Mouse (Mus musculus): ENCODE results near the gene 4922502D21Rik. TPM values are rescaled to one million over a fixed set of nuclear protein-coding genes. Genes with fewer than 3 reads are reported as not detected.

4922502D21Rik gene
- polyA plus RNA-seq (2012; rRNA removed) = not detected in 2 replicates

DNA sequence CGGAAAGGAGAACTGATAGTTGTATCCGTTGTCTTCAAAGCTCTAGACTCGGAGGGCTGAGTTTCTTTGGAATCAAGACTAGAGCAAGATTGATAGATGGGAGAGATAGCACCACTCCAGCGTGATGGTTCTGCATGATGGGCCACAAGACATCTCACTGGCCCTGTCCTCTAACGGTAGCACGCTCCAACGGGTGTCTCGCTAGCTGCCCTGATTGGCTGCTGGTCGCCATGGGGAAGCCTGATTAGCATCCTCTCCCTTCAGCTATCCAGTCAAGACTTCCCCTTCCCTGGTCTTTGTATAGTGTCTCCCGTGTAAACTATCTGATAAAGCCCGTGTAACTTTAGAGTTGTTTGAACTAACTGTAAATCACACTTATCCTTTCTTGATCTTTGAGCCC is at the start of gene 4922502D21Rik:
Gene 4922502D21Rik (minus strand): TSS at position 187 of the 400 bp plus-strand sequence.
- DNase-seq (ENCODE audit: low read depth) = no peak

GRCm38 (mm10) chr6:129380454-129380853 is 48.9 kb upstream of the 4922502D21Rik start:
- no peak for DNase-seq (ENCODE audit: low read depth)
- TF ChIP-seq CTCF (IDR thresholded peaks at IDR 0.05; ENCODE audit: borderline replicate concordance, extremely low read depth, insufficient read depth, insufficient read length) = no peak
- TF ChIP-seq POLR2A (IDR thresholded peaks at IDR 0.05; ENCODE audit: borderline replicate concordance, extremely low read depth, insufficient read depth, insufficient read length, poor library complexity, severe bottlenecking) = no peak

More for the DNA sequence above, at the start of gene 4922502D21Rik:
- TF ChIP-seq CTCF (IDR thresholded peaks at IDR 0.05; ENCODE audit: borderline replicate concordance, extremely low read depth, insufficient read depth, insufficient read length) (no peak), POLR2A (IDR thresholded peaks at IDR 0.05; ENCODE audit: borderline replicate concordance, extremely low read depth, insufficient read depth, insufficient read length, poor library complexity, severe bottlenecking) (no peak)

DNA sequence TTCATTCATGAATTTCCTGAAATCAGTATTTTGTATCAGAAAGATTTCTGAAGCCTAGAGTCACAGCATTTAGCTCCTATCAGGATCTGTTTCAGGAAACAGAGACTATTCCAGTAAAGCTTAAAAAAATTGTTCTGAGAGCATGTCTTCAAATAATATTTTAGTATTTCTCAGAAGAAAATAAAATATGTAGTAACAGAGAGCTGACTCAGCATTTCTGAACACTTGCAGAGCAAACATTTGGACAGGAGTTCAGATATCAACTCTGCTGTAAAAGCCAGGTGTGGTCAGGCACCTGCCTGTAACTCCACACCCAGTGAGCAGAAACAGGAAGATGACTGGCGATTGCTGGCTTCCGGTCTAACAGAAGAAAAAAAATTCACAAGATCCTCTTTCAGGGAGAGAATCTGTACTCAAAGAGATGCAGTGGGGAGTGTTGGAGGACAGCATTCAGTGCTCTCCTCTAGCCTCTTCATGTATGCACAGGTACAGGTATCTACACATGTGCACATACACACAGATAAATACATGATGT is 43.4 kb upstream of the 4922502D21Rik start:
- TF ChIP-seq CTCF (IDR thresholded peaks at IDR 0.05; ENCODE audit: borderline replicate concordance, extremely low read depth, insufficient read depth, insufficient read length) (no peak), POLR2A (IDR thresholded peaks at IDR 0.05; ENCODE audit: borderline replicate concordance, extremely low read depth, insufficient read depth, insufficient read length, poor library complexity, severe bottlenecking) (no peak)
- no peak for DNase-seq (ENCODE audit: low read depth)

DNA sequence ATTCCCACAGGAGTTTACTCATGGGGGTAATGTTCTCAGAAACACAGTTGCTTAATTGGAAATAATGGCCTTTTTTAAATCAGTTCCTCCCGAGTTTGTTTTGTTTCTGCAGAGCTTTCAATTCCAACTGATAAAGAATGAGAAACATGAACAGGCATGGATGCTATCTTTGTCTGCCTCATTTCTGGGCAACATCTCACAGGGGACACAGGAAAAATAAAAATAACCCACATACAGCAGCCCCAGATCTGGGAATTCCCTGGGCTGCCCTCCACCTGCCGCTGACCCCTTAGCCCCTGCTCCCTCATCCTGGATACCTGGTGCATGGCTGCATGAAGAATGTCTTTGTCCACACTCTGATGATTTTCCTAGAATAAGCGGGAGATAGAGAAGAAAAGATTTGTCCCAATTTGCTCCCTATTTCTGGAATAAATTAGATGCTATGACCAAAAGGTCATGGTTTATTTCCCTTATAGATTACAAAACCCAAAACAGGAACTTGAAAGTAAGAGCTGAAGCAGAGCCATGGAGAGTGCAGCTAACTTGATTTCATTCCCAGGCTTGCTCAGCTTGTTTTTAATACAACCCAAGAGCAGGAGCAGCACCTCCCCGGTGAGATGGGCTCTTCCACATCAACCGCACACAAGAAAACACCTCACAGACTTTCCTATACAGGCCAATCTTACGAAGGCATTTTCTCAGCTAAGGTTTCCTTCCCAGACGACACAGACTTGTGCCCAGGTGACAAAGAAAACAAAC is 38.0 kb upstream of the 4922502D21Rik start:
- no peak for TF ChIP-seq POLR2A (IDR thresholded peaks at IDR 0.05; ENCODE audit: borderline replicate concordance, extremely low read depth, insufficient read depth, insufficient read length, poor library complexity, severe bottlenecking)
- no peak for TF ChIP-seq CTCF (IDR thresholded peaks at IDR 0.05; ENCODE audit: borderline replicate concordance, extremely low read depth, insufficient read depth, insufficient read length)
- no peak for DNase-seq (ENCODE audit: low read depth)

- TF ChIP-seq CTCF (IDR thresholded peaks at IDR 0.05; ENCODE audit: borderline replicate concordance, extremely low read depth, insufficient read depth, insufficient read length) = peak; percentile 81; the same call in 1 of the 2 replicates
- TF ChIP-seq POLR2A (IDR thresholded peaks at IDR 0.05; ENCODE audit: borderline replicate concordance, extremely low read depth, insufficient read depth, insufficient read length, poor library complexity, severe bottlenecking) = no peak
- DNase-seq (ENCODE audit: low read depth) = peak; percentile 87
These were observed 34.4 kb upstream of the 4922502D21Rik start for GRCm38 (mm10) chr6:129365959-129366359.

GRCm38 (mm10) chr6:129363942-129364341 is 32.3 kb upstream of the 4922502D21Rik start:
- TF ChIP-seq CTCF (IDR thresholded peaks at IDR 0.05; ENCODE audit: borderline replicate concordance, extremely low read depth, insufficient read depth, insufficient read length) (no peak), POLR2A (IDR thresholded peaks at IDR 0.05; ENCODE audit: borderline replicate concordance, extremely low read depth, insufficient read depth, insufficient read length, poor library complexity, severe bottlenecking) (no peak)
- DNase-seq (ENCODE audit: low read depth) = no peak

DNA sequence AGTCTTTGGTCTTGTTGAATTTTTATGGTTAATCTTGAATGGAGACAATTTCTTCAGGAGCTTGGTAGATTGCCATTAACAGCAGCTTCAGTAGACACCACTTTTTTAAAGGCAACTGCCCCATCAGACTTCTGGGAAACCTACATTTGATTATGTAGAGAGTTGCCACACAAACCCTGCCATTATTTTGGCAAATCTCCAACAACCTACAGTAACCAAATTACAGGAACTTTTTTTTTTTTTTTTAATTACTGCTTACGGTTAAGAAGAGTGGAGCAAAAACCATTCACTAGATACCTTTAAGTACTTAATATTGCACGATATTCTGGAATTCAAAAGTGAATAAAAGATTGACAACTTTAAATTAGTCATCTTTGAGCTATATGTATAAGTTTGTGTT is 27.9 kb upstream of the 4922502D21Rik start:
- TF ChIP-seq POLR2A (IDR thresholded peaks at IDR 0.05; ENCODE audit: borderline replicate concordance, extremely low read depth, insufficient read depth, insufficient read length, poor library complexity, severe bottlenecking) = no peak
- TF ChIP-seq CTCF (IDR thresholded peaks at IDR 0.05; ENCODE audit: borderline replicate concordance, extremely low read depth, insufficient read depth, insufficient read length) = no peak
- DNase-seq (ENCODE audit: low read depth) = no peak

- no peak for TF ChIP-seq POLR2A (IDR thresholded peaks at IDR 0.05; ENCODE audit: borderline replicate concordance, extremely low read depth, insufficient read depth, insufficient read length, poor library complexity, severe bottlenecking)
- DNase-seq (ENCODE audit: low read depth) = no peak
These were observed 24.8 kb upstream of the 4922502D21Rik start for GRCm38 (mm10) chr6:129356430-129356829.

GRCm38 (mm10) chr6:129355774-129356173 is 24.2 kb upstream of the 4922502D21Rik start:
- TF ChIP-seq CTCF (IDR thresholded peaks at IDR 0.05; ENCODE audit: borderline replicate concordance, extremely low read depth, insufficient read depth, insufficient read length) = no peak
- TF ChIP-seq POLR2A (IDR thresholded peaks at IDR 0.05; ENCODE audit: borderline replicate concordance, extremely low read depth, insufficient read depth, insufficient read length, poor library complexity, severe bottlenecking) = no peak
- no peak for DNase-seq (ENCODE audit: low read depth)

DNA sequence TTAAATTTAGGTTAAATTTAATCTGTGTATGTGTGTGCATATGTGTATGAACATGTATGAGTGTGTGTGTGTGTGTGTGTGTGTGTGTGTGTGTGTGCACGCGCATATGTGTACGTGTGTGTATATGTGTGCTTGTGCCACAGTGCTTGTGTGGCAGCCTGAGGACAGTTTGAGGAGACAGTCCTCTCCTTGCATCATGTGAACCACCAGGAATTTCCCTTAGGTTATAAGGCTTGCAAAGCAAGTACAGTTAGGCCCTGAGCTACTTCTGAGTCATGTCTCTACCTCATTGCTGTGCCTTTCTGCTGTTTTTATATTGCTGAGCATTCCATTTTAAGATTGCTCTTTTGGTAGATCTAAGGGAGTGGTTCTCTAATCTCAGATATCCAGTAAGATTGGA is 19.5 kb upstream of the 4922502D21Rik start:
- TF ChIP-seq POLR2A (IDR thresholded peaks at IDR 0.05; ENCODE audit: borderline replicate concordance, extremely low read depth, insufficient read depth, insufficient read length, poor library complexity, severe bottlenecking) = no peak
- TF ChIP-seq CTCF (IDR thresholded peaks at IDR 0.05; ENCODE audit: borderline replicate concordance, extremely low read depth, insufficient read depth, insufficient read length) = no peak

DNA sequence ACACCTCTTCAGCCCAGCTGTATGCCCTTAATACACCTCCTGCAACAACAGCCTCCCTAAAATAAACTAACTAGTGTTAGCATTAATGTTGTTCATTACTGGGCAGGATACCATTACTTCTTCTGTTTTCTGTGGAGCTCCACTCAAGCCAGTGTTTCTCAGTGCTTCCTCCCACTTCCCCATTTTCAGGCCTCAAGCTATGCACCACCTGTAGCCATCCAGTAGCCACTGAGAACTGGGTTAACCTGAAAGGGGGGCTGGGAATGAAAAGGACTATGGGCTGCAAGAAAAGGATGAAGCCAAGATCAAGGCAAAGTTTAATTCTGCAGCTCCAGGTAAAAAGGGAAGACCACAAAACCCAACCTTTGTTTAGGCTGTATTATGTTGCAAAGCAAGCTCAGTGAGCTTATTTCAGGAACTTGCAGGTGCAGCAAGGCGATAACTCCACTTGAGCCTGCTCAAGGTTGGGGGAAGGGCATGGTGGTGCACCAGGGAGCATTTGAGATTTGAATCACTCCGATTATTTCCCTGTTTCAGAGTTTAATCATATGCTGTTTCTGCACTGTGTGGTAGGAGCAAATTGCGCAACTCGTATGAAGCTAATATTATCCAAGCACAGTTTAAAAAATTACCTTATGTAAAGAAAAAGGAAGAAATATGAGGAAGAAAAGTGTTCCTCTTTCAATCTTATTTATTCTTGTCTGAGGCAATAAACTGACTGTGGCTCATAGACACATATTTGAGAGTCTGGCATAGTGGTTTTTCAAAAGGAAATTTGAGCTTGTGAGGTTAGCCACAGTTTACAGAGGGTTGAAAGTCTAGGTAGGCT is 18.1 kb upstream of the 4922502D21Rik start:
- no peak for TF ChIP-seq CTCF (IDR thresholded peaks at IDR 0.05; ENCODE audit: borderline replicate concordance, extremely low read depth, insufficient read depth, insufficient read length)
- no peak for TF ChIP-seq POLR2A (IDR thresholded peaks at IDR 0.05; ENCODE audit: borderline replicate concordance, extremely low read depth, insufficient read depth, insufficient read length, poor library complexity, severe bottlenecking)
- no peak for DNase-seq (ENCODE audit: low read depth)

More for the DNA sequence above, 19.5 kb upstream of the 4922502D21Rik start:
- DNase-seq (ENCODE audit: low read depth) = no peak
